Mouse (Mus musculus): Measurements from ENCODE around the gene Zfhx3. TPM values are rescaled to one million over a fixed set of nuclear protein-coding genes. Genes with fewer than 3 reads are reported as not detected.

The Zfhx3 gene
- polyA plus RNA-seq, 1 experiment from 2014 or later, result 4.4 TPM

DNA sequence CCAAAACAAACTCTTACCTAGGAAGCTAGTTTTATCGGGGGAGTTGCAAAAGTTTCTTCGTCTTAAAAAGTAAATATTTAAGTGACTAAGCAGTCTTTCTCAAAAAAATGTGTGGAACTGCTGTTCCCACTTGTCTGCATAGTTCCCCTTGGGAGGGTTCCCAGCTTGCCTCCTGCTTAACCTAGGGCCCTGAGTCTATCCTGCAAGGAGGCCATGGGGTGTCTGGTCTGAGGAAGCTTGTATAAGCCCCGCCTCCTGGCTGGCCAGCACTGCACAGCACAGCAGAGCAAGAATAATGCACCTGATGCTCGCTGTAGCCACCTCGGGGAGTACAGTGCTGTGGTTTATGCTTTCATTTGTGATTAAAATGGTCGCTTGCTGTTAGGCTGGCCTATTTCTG, 775.6 kb downstream of the Zfhx3 start:
- no peak overlapping the region for H3K9ac ChIP-seq
- 30% methylated on average over 6 of the region's 6 CpGs for WGBS
- no peaks in the 10 kb centered on the region for H3K36me3 ChIP-seq
- no peaks in the 10 kb centered on the region for H3K9me3 ChIP-seq (replicated peaks)
- no peak overlapping the region for H3K27ac ChIP-seq
- no peak overlapping the region for H3K4me3 ChIP-seq
- ATAC-seq (replicated peaks; ENCODE audit: insufficient number of reproducible peaks, insufficient read depth, low FRiP score, low read depth), result no peak
- H3K27me3 ChIP-seq, result no peaks in the 10 kb centered on the region
- H3K4me2 ChIP-seq, result peak overlapping the region; percentile 43
- peaks cover 69% of the 10 kb centered on the region for H3K4me1 ChIP-seq (replicated peaks)

DNA sequence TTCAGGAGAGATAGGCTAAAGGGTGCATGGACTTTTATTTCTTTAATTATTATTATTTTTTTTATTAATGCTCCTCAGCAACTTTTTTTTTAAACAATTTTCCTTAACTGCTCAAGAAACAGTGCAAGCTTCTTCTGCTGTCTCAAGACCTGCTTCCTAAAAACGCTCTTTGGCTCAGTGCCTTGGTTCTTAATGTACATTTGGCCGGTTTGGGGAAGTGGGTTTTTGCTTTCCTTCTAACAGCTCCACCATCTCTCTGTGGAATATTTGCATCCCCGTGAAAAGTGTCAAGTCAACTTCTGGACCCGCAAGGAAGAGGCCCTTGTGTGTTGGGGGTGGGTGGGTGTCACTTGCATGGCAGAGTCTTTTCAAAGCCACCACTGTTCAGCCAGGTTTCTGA, 778.4 kb downstream of the Zfhx3 start:
- Histone ChIP-seq H3K4me1 (replicated peaks) (peaks cover 67% of the 10 kb centered on the region), H3K4me3 (no peak overlapping the region), H3K27ac (no peak overlapping the region), H3K4me2 (no peak overlapping the region), H3K36me3 (no peaks in the 10 kb centered on the region), H3K9me3 (replicated peaks) (no peaks in the 10 kb centered on the region), H3K9ac (no peak overlapping the region), H3K27me3 (no peaks in the 10 kb centered on the region)
- ATAC-seq (replicated peaks; ENCODE audit: insufficient number of reproducible peaks, insufficient read depth, low FRiP score, low read depth), result no peak
- WGBS, result 54% methylated on average over 4 of the region's 4 CpGs

DNA sequence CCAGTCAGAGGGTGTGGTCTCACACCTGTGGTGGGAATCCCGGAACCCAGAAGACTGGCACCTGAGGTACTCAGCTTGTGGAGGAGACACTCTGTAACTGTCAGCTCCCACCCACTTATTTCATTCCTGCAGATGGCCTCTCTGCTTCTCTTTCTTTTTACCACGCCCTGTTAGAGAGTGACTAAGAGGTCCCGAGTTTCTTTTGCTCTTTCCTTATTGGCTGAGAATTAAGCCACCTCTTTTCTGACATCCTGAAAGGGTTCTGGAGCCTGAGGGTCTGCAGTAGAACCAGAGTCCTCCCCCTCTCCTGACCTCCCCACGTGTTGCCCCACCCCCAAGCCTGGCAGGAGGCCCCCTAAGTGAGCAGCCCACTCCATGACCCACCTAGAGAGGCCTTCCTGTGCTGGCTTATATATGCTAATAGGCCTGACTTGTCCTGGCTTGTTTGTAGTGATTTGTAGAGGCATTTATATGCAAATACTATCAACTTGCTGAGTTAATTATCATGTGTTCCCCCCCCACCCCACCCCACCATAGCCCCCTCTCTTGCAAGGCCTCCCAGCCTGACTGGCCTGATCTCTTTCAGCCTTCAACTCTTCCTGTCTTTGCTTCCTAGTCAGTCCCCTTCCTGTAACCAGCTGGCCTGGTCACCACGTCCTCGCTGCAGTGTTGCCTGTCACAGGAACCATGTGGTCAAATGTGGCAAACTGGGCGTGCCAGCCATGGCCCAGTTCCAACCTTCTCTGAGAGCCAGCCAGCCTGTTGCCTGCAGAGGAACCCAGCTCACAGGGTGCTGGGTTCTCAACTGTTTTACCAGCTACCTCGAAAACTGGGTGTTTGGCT, 780.4 kb downstream of the Zfhx3 start:
- 29% methylated on average over 8 of the region's 8 CpGs for WGBS

DNA sequence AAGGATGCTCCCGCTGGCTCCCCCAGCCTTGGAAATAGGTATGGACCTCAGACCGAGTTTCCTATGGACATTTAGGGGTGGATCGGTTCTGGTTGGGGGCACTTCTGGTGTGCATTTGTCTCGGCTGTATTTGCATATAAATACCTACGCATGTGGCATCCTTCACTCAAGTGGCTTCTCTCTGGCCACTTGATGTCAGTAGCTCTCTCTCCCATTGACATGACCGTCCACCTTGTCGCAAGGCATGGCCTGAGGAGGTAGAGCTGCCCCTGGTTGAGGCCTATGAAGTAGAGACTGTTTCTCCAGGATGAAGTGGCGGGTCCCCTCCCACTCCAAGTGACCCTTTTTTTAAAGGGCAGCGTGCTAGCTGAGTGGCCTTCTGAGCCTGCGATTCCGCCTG, 781.2 kb downstream of the Zfhx3 start:
- H3K4me3 ChIP-seq, result no peak overlapping the region
- H3K27me3 ChIP-seq, result no peaks in the 10 kb centered on the region
- ATAC-seq (replicated peaks; ENCODE audit: insufficient number of reproducible peaks, insufficient read depth, low FRiP score, low read depth), result no peak
- no peak overlapping the region for H3K9ac ChIP-seq
- WGBS, result 61% methylated on average over 11 of the region's 11 CpGs
- H3K4me1 ChIP-seq (replicated peaks), result peaks cover 45% of the 10 kb centered on the region
- no peak overlapping the region for H3K4me2 ChIP-seq
- H3K27ac ChIP-seq, result no peak overlapping the region
- no peaks in the 10 kb centered on the region for H3K36me3 ChIP-seq
- no peaks in the 10 kb centered on the region for H3K9me3 ChIP-seq (replicated peaks)

More for the DNA sequence above, 780.4 kb downstream of the Zfhx3 start:
- no peak; the same call in 1 of the 2 replicates for ATAC-seq (replicated peaks; ENCODE audit: insufficient number of reproducible peaks, insufficient read depth, low FRiP score, low read depth)
- Histone ChIP-seq H3K9ac (no peak overlapping the region), H3K9me3 (replicated peaks) (no peaks in the 10 kb centered on the region), H3K4me3 (no peak overlapping the region), H3K27me3 (no peaks in the 10 kb centered on the region), H3K4me2 (no peak overlapping the region), H3K36me3 (no peaks in the 10 kb centered on the region), H3K4me1 (replicated peaks) (peaks cover 52% of the 10 kb centered on the region), H3K27ac (peak overlapping the region; percentile 31; the same call in 1 of the 2 replicates)

DNA sequence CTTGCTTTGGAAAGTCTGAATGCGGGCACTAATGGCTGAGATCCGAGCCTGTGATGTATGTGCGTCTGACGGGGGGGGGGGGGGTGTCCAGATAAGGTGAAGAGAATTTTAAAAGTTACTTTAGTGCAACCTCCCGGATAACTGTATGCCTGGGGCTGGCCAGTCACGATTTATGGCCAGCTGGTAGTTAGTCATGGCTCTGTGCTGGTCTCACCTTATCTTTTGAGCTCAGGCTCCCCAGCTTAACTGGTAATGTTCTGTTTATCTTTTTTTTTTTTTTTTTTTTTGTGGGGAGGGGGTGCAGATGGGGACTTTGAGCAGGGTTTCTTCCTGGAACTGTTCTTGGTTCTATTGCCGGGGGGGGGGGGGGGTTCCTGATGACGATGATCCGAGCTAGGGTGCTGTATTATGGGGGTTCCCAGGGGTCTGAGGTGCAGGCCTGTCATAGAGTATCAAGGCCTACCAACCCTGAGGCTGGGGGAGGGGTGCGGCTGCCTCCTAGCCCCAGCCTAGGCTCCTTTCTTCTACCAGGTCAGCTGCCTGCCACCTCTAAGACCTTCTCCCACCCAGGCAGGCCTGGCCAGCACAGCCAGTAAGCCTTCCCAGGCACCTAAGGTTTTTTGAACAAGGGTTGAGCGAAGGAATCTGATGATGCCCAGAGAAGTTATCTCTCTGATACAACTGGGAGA, 782.5 kb downstream of the Zfhx3 start:
- no peak overlapping the region for H3K27ac ChIP-seq
- H3K27me3 ChIP-seq, result no peaks in the 10 kb centered on the region
- no peak overlapping the region for H3K4me3 ChIP-seq
- H3K4me1 ChIP-seq (replicated peaks), result peaks cover 46% of the 10 kb centered on the region
- no peaks in the 10 kb centered on the region for H3K9me3 ChIP-seq (replicated peaks)
- no peak overlapping the region for H3K4me2 ChIP-seq
- WGBS, result 48% methylated on average over 10 of the region's 11 CpGs
- ATAC-seq (replicated peaks; ENCODE audit: insufficient number of reproducible peaks, insufficient read depth, low FRiP score, low read depth), result no peak
- H3K9ac ChIP-seq, result no peak overlapping the region
- no peaks in the 10 kb centered on the region for H3K36me3 ChIP-seq

DNA sequence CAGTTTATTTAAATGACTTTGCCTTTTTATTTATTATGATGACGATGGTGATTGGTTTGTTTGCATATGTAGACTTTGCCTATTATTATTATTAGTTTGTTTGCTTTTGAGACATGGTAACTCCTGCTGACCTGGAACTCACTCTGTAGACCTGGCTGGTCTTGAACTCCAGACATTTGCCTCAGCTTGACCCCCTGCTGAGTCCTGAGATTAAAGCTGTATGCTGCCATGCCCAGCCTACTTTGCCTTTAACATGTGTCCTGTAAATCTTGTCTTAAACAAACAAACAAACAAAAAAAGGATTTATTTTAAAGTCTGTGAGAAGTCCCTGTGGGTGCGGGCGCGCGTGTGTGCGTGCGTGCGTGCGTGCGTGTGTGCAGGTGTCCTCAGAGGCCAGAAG, 783.2 kb downstream of the Zfhx3 start:
- H3K27ac ChIP-seq, result no peak overlapping the region
- no peak overlapping the region for H3K9ac ChIP-seq
- WGBS, result 81% methylated on average over 10 of the region's 10 CpGs
- ATAC-seq (replicated peaks; ENCODE audit: insufficient number of reproducible peaks, insufficient read depth, low FRiP score, low read depth), result no peak
- H3K4me3 ChIP-seq, result no peak overlapping the region
- no peaks in the 10 kb centered on the region for H3K9me3 ChIP-seq (replicated peaks)
- no peaks in the 10 kb centered on the region for H3K36me3 ChIP-seq
- H3K27me3 ChIP-seq, result no peaks in the 10 kb centered on the region
- H3K4me1 ChIP-seq (replicated peaks), result peaks cover 42% of the 10 kb centered on the region
- H3K4me2 ChIP-seq, result no peak overlapping the region

DNA sequence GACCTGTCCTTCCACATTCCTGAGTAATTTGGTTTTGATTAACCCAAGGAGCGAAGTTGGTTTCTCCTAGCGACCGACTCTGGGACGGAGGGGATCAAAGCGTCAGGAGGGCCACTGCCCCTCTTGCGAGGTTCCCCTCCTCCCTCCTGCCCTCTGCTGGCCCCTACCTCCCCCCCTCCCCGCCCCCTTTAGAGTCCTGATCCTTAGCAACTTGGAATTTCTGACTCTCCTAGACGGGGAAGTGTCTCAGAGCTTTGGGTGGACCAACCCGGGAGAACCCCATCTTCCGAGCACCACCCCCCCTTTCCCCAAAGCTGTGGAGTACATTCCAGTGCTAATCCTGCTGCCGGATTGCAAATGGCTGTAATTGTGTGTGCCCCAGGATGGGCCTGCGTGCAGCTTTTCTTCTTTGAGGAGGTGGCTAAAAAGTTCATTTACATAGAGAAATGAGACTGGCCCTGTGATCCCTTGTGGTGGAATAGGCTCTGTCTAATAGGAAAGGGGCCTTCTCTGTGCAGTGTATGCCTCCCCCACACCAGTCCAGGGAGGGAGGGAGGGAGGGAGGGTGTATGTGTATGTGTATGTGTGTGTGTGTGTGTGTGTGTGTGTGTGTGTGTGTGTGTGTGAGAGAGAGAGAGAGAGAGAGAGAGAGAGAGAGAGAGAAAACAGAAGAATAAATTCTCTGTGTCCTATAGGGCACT, 784.2 kb downstream of the Zfhx3 start:
- H3K27me3 ChIP-seq, result no peaks in the 10 kb centered on the region
- H3K4me1 ChIP-seq (replicated peaks), result peaks cover 45% of the 10 kb centered on the region
- H3K9me3 ChIP-seq (replicated peaks), result no peaks in the 10 kb centered on the region
- H3K27ac ChIP-seq, result no peak overlapping the region
- no peak for ATAC-seq (replicated peaks; ENCODE audit: insufficient number of reproducible peaks, insufficient read depth, low FRiP score, low read depth)
- WGBS, result 29% methylated on average over 12 of the region's 12 CpGs
- H3K4me3 ChIP-seq, result no peak overlapping the region
- no peak overlapping the region for H3K9ac ChIP-seq
- no peak overlapping the region for H3K4me2 ChIP-seq
- H3K36me3 ChIP-seq, result no peaks in the 10 kb centered on the region

DNA sequence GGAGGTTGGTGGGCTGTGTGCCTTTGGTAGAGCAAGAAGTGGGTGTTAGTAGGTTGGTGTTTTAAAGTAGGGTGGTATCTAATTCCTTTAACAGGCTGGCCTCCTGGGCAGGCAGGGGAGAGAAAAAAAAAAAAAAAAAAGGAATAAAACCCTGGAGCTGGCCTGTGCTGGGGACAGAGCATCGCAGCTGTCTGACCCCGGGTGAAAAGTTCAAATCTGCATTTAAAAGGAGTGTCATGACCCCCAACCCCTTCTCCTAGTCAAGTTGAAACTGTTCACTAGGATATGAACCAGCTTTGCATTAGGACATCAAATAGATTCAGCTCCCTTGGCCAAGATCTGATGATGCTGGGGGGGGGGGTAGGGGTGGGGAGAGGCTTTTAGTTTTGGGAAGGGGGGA, 786.7 kb downstream of the Zfhx3 start:
- Histone ChIP-seq H3K9ac (no peak overlapping the region), H3K4me2 (no peak overlapping the region), H3K4me1 (replicated peaks) (peaks cover 35% of the 10 kb centered on the region), H3K27ac (no peak overlapping the region), H3K36me3 (no peaks in the 10 kb centered on the region), H3K27me3 (no peaks in the 10 kb centered on the region), H3K4me3 (no peak overlapping the region), H3K9me3 (replicated peaks) (no peaks in the 10 kb centered on the region)
- no peak for ATAC-seq (replicated peaks; ENCODE audit: insufficient number of reproducible peaks, insufficient read depth, low FRiP score, low read depth)
- 28% methylated on average over 2 of the region's 2 CpGs for WGBS

DNA sequence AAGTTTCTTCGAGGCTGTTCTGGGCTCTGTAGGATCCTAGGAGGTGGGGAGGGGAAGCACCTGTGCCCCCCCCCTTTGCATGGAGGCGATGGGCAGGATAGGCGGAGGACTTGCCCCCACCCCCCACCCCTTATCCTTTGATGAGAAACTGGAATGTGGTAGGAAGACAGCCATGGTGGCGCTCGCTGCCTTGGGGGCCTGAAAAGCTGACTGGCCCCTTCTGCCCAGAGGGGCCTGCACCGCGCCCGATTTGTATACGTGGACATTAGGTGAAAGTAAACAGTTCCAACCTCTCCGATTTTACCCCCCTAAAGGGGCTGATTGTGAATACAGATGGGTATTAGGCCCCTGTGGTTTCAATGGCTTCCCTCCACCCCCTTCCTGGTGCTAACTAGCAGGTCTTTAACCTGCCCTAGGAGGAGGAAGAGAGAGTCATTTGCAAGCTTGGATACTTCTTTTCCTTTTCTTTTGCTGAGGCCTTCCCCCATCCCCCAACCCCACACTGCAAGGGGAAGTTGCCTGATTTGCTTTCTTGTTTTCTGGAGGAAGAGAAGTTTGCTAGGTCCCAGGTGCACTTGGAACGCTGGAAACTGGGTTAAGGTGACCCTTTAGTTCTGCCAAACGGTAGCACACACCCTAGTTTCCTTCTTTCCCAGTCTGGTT, 787.4 kb downstream of the Zfhx3 start:
- WGBS, result 47% methylated on average over 11 of the region's 12 CpGs
- Histone ChIP-seq H3K9me3 (replicated peaks) (no peaks in the 10 kb centered on the region), H3K4me1 (replicated peaks) (peaks cover 33% of the 10 kb centered on the region), H3K4me3 (no peak overlapping the region), H3K9ac (no peak overlapping the region), H3K4me2 (no peak overlapping the region), H3K36me3 (no peaks in the 10 kb centered on the region), H3K27ac (no peak overlapping the region), H3K27me3 (no peaks in the 10 kb centered on the region)
- no peak for ATAC-seq (replicated peaks; ENCODE audit: insufficient number of reproducible peaks, insufficient read depth, low FRiP score, low read depth)

DNA sequence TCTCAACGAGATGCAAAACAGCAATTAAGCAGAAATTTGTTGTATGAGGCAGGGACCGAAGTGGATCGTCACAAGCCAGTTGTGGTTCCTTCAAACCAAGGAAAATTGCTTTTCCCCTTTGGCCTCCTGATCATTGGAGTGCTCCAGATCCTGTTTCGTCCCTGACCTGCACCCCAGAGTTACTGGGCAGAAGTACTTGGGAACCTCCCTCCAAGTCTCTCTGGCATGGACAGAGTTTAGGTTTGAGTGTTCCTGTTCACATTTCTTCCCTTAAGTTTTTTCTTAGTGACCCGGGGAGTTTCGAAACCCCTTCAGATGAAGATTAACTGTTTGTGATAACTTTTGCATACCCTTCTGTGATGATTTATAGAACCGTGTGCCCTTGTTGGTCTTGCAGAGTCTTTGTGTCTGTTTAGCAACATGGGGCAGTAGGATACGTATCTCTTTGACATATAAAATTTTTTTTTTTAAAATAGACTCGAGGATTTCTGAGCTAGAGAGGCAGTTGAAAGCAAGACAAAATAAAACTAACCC, 788.5 kb downstream of the Zfhx3 start:
- H3K4me3 ChIP-seq, result no peak overlapping the region
- no peak overlapping the region for H3K27ac ChIP-seq
- WGBS, result 64% methylated on average over 9 of the region's 9 CpGs
- no peaks in the 10 kb centered on the region for H3K9me3 ChIP-seq (replicated peaks)
- no peak for ATAC-seq (replicated peaks; ENCODE audit: insufficient number of reproducible peaks, insufficient read depth, low FRiP score, low read depth)
- H3K27me3 ChIP-seq, result no peaks in the 10 kb centered on the region
- H3K9ac ChIP-seq, result no peak overlapping the region
- peaks cover 29% of the 10 kb centered on the region for H3K4me1 ChIP-seq (replicated peaks)
- no peak overlapping the region for H3K4me2 ChIP-seq
- H3K36me3 ChIP-seq, result no peaks in the 10 kb centered on the region

DNA sequence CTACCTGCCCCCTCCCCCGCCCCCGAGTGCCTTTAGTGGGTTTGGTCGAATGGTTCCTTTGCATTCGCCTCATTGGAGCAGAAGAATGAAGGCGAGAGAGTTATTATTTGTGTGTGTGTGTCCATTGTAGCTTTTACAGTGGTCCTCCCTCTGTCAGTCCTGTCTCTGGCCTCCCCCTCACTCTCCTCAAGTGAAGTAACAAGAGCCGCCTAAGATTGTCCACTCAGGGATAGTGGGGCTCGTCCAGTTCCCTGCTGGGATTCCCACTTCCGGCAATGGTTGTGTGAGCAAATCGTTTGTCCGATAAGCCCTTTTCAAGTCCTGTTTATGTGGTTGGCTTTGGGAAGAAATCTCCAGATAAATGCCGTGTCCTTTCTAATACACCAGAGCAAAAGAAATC, 790.1 kb downstream of the Zfhx3 start:
- Histone ChIP-seq H3K4me3 (no peak overlapping the region), H3K9ac (no peak overlapping the region), H3K36me3 (no peaks in the 10 kb centered on the region), H3K9me3 (replicated peaks) (no peaks in the 10 kb centered on the region), H3K4me2 (no peak overlapping the region), H3K27ac (no peak overlapping the region), H3K4me1 (replicated peaks) (peaks cover 40% of the 10 kb centered on the region), H3K27me3 (no peaks in the 10 kb centered on the region)
- WGBS, result 42% methylated on average over 11 of the region's 11 CpGs
- no peak for ATAC-seq (replicated peaks; ENCODE audit: insufficient number of reproducible peaks, insufficient read depth, low FRiP score, low read depth)

All from heart, embryonic 15.5 days (tissue).